Mouse (Mus musculus): Measurements from ENCODE around the gene Lsm7. TPM values are rescaled to one million over a fixed set of nuclear protein-coding genes. Genes with fewer than 3 reads are reported as not detected.

Gene Lsm7
- 10 to 100 TPM; 15.9 to 29.9 TPM for total RNA-seq (2023)

GRCm38 (mm10) chr10:80854913-80855748, at the start of gene Lsm7, which contains the start of gene Sppl2b:
Gene Lsm7, minus strand, starts transcription at chr10:80855209.
Gene Sppl2b, plus strand, starts transcription at chr10:80855275.

DNA sequence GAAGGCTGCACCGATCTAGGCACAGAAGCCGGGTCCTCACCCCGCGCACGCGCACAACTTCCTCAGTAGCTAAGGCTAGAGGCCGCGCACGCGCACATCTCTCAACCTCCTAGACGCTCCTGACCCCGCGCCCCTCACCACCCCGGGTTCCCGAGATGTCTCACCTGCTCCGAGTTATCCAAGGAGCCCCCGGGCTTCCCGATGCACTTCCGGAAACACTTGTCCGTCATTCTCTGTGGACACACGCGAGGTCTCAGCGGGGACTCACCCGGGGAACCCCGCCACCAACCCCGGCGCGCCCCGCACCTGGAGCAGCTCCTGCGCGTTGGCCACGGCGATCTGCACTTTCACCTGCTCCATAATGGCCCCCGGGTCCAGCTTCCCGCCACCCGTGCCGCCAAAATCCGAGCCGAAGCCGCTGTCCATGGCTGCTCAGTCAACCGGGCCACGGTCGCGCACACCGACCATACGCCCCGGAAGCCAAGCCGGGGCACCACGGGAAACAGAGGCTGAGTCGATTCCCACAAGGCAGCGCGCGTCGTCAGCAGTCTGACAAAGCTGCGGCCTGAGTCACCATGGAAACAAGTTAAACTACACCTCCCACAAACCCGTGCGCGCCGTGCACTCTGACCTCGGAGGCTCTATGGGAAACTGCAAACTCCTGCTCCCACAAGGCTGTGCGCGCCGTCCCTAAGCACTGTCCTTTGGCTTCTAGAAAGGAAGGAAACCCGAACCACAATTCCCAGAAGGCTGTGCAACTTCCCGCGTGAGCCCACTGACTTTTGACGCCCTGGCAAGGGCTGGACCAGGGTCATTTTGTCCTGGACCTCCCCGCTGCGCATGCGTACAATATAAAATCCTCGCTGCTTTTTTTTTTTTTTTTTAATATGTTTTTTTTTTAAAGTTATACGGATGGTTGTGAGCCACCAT, 45.6 kb upstream of the Lsm7 start, which contains the start of gene Timm13:
TSS of gene Timm13 (minus strand) at position 652 of the 930 bp plus-strand sequence.

DNA sequence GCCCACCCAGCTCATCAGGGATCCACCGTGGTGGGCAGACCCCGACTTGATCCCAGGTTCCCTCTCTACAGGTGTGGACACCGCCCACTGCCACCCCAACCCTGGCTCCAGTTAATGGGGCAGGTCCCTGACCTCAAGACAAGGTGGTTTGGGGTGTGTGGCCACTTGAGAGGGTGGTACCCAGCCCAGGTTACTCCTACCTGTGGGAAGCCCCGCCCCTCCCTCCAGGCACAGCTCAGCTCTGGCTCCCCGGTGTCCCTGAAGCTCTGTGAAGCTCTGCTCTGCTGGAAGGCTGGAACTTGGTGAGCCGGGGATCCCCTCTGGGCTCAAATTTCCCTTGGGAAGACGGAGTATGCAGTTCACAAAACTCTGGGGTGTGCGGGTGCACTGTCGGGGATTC, 16.6 kb upstream of the Lsm7 start, which contains the start of gene Tmprss9:
TSS of gene Tmprss9 (plus strand) at position 268 of the 400 bp plus-strand sequence.

DNA sequence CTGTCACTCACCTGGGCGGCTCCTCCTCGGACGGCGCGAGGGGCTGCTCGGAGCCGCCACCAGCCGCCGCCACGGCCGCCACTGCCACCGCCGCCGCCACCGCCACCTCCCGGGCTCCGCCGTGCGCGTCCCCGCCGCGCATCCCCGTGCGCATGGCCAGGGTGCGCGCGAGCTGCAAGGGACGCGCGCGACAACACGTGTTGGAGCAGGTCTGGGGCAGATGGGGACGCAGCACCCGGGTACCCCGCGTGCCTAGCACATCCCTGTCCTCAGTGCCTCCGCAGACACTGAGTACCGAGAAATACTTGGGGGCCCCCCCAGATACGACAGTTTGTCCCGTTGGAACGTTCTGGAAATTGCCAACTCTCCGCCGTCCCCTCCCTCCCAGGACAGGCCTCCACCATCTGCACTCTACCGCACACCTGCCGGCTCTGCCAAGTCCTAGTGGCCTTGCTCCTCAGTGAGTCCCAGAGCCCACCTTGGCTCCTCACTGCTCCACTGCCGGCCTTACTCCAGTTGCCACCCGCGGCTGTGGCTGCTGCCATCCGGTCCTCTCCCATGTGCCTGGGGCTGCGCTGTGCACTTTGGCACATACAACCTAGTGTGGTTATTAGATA, 11.0 kb downstream of the Lsm7 start, which contains the start of gene Lingo3:
TSS of gene Lingo3 (minus strand) at position 109 of the 617 bp plus-strand sequence.

GRCm38 (mm10) chr10:80826151-80827062, 28.6 kb downstream of the Lsm7 start, which contains the start of gene Oaz1:
Gene Oaz1, plus strand, starts transcription at chr10:80826656.

DNA sequence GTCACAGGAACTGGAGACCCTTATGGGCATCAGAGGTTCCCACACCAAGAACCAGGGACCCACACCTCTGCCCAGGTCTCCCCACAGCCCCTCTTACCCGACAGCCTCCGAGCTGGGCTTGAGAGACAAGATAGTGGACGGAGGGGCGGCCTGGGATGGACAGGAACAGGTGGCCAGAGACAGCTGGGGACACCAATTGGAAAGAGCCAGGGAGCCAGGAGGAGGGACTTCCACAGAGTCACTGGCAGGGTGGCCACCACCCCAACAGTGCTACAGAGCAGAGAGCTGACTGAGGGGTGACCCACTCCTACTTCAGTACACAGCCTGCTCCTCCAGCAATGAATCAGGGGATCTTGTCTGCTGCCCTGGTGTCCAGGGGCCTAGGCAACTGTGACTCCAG, 41.6 kb downstream of the Lsm7 start, which contains the start of gene Jsrp1:
TSS of gene Jsrp1 (minus strand) at position 133 of the 400 bp plus-strand sequence.

GRCm38 (mm10) chr10:80804916-80805315, 50.1 kb downstream of the Lsm7 start, which contains the start of gene Amh:
Gene Amh, plus strand, starts transcription at chr10:80805243.

Other genes starting within 250 kb of the Lsm7 start
- gene Gm49322, start 249.2 kb downstream of the Lsm7 start, total RNA-seq (2023), result 1 to 10 TPM; 1.5 to 2.0 TPM
- 100 to 1,000 TPM; 111 TPM for gene Csnk1g2, start 232.4 kb downstream of the Lsm7 start, total RNA-seq (2023)
- gene Btbd2, start 198.1 kb downstream of the Lsm7 start, total RNA-seq (2023), result 10 to 100 TPM; 27.1 to 29.9 TPM
- gene Mknk2, start 177.1 kb downstream of the Lsm7 start, total RNA-seq (2023), result 100 to 1,000 TPM; 277 to 297 TPM
- gene Mob3a, start 153.2 kb downstream of the Lsm7 start, total RNA-seq (2023), result 100 to 1,000 TPM; 115 to 125 TPM
- 10 to 100 TPM; 11.6 to 13.5 TPM for gene Izumo4, start 153.0 kb downstream of the Lsm7 start, total RNA-seq (2023)
- gene Ap3d1, start 112.9 kb downstream of the Lsm7 start, total RNA-seq (2023), result 100 to 1,000 TPM; 153 to 155 TPM
- gene Dot1l, start 100.0 kb downstream of the Lsm7 start, total RNA-seq (2023), result 10 to 100 TPM; 37.6 to 42.3 TPM
- gene Sf3a2, start 57.0 kb downstream of the Lsm7 start, total RNA-seq (2023), result 10 to 100 TPM; 54.7 to 55.9 TPM
- gene Plekhj1, start 56.6 kb downstream of the Lsm7 start, total RNA-seq (2023), result 100 to 1,000 TPM; 100 to 104 TPM
- gene Amh, start 50.0 kb downstream of the Lsm7 start, total RNA-seq (2023), result under 1 TPM; 0.30 to 0.58 TPM
- not detected for gene Jsrp1, start 41.7 kb downstream of the Lsm7 start, total RNA-seq (2023)
- 100 to 1,000 TPM; 490 to 501 TPM for gene Oaz1, start 28.6 kb downstream of the Lsm7 start, total RNA-seq (2023)
- not detected for gene Lingo3, start 11.2 kb downstream of the Lsm7 start, total RNA-seq (2023)
- 10 to 100 TPM; 27.1 to 36.9 TPM for gene Sppl2b, start 66 bp upstream of the Lsm7 start, total RNA-seq (2023)
- gene Tmprss9, start 16.6 kb upstream of the Lsm7 start, total RNA-seq (2023), result not detected
- gene Timm13, start 45.8 kb upstream of the Lsm7 start, total RNA-seq (2023), result 10 to 100 TPM; 49.5 to 51.3 TPM
- 1 to 10 TPM; 4.1 to 4.5 TPM for gene Lmnb2, start 63.0 kb upstream of the Lsm7 start, total RNA-seq (2023)
- 10 to 100 TPM; 39.5 to 46.2 TPM for gene Gadd45b, start 74.9 kb upstream of the Lsm7 start, total RNA-seq (2023)
- under 1 TPM; 0.37 to 0.64 TPM for gene Gng7, start 159.7 kb upstream of the Lsm7 start, total RNA-seq (2023)
- gene Diras1, start 170.5 kb upstream of the Lsm7 start, total RNA-seq (2023), result not detected
- 10 to 100 TPM; 11.8 to 12.8 TPM for gene Slc39a3, start 182.2 kb upstream of the Lsm7 start, total RNA-seq (2023)
- 10 to 100 TPM; 54.7 to 57.0 TPM for gene Sgta, start 205.0 kb upstream of the Lsm7 start, total RNA-seq (2023)
- 1 to 10 TPM; 4.8 to 9.0 TPM for gene Thop1, start 214.8 kb upstream of the Lsm7 start, total RNA-seq (2023)
- gene Creb3l3, start 243.7 kb upstream of the Lsm7 start, total RNA-seq (2023), result not detected

Measured in monocyte, adult 59 days (primary cell).